Mouse (Mus musculus) embryonic stem cell, embryonic (primary cell): Measurements from ENCODE around the gene Cchcr1.

ENCODE experiments used
- CTCF ChIA-PET, 4 experiments: fragments of 300-600 bp in 2 of 4; fragments of 350-600 bp in 2 of 4; sonication (Branson Sonifier 250); formaldehyde crosslinking; loops; one replicate each; lab custom pipeline; 2022; ENCODE audit warnings: inconsistent platforms in 2 of 4; lab: Charles Lee
- POLR2A ChIA-PET, 4 experiments: fragments of 300-600 bp in 2 of 4; fragments of 350-600 bp in 2 of 4; sonication (Branson Sonifier 250); formaldehyde crosslinking; loops; one replicate each; lab custom pipeline; 2022; ENCODE audit warnings: antibody characterized with exemption in 4 of 4, inconsistent platforms in 1 of 4; lab: Charles Lee

Cchcr1 gene

GRCm38 (mm10) chr17:35554761-35555397, 38.0 kb downstream of the Cchcr1 start:
- ChIA-PET CTCF (interaction anchor here (0.7 to 7.4 kb wide), 20 partner anchors 10 to 135 kb away, joined by 3 to 84 read pairs (median 3); partner anchors contain the start of genes Cchcr1 (in 1 of the 4), Psors1c2 (in 1 of the 4) and Tcf19 (in 1 of the 4)), POLR2A (interaction anchor here in 2 of 4 experiments (0.6 to 1.8 kb wide), 16 partner anchors 9 to 144 kb away, joined by 3 to 8 read pairs (median 3); partner anchors contain the start of genes 2300002M23Rik (in 1 of the 2), Pou5f1 (in 1 of the 2) and Psors1c2 (in 1 of the 2))

DNA sequence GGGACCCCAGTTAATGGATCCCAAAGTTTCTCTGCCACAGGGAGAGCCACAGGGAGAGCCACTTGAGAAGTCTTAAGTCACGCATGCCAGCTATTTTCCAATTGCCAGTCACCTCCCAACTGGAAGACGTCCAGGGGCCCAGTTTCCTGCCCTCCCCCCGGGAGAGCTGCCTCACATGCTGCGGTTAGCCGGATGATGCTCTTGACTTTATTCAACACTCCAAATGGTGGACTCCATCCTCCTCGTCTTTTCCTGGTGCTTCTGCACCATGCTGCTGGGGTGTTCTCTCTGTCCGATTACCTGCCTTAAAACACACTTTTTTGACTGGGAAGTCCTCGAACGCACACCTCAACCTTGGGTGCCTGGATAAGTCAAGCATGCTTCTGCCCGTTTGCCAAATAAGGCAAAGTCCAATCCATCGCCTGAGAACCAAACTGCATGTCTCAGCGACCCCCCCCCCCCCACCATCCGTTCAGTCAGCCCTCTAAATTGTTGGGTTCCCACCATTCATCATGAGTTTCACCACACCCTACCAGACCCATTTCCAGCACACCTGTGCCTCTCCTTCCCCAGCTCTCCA, 39.4 kb downstream of the Cchcr1 start:
- POLR2A ChIA-PET = interaction anchor here in 2 of 4 experiments (0.8 to 1.8 kb wide), 8 partner anchors 9 to 80 kb away, joined by 3 to 9 read pairs (median 3); partner anchors contain the start of gene Cchcr1 (in 1 of the 2)
- CTCF ChIA-PET = interaction anchor here (0.7 to 7.4 kb wide), 16 partner anchors 8 to 181 kb away, joined by 3 to 84 read pairs (median 4); no protein-coding TSS in a partner anchor

GRCm38 (mm10) chr17:35556812-35557211, 39.9 kb downstream of the Cchcr1 start:
- POLR2A ChIA-PET = interaction anchor here in 2 of 4 experiments (0.8 to 2.3 kb wide), 4 partner anchors 12 to 22 kb away, joined by 3 to 9 read pairs (median 4); no protein-coding TSS in a partner anchor
- CTCF ChIA-PET = interaction anchor here (0.7 to 7.4 kb wide), 17 partner anchors 8 to 181 kb away, joined by 3 to 84 read pairs (median 5); no protein-coding TSS in a partner anchor

- ChIA-PET POLR2A (interaction anchor here in 3 of 4 experiments (0.8 to 2.8 kb wide), 6 partner anchors 8 to 67 kb away, joined by 3 to 17 read pairs (median 7); no protein-coding TSS in a partner anchor), CTCF (interaction anchor here in 3 of 4 experiments (0.7 to 7.4 kb wide), 19 partner anchors 8 to 283 kb away, joined by 3 to 84 read pairs (median 5); partner anchors contain the start of gene Psors1c2 (in 1 of the 3))
Measured at GRCm38 (mm10) chr17:35557351-35557750, 40.5 kb downstream of the Cchcr1 start.

DNA sequence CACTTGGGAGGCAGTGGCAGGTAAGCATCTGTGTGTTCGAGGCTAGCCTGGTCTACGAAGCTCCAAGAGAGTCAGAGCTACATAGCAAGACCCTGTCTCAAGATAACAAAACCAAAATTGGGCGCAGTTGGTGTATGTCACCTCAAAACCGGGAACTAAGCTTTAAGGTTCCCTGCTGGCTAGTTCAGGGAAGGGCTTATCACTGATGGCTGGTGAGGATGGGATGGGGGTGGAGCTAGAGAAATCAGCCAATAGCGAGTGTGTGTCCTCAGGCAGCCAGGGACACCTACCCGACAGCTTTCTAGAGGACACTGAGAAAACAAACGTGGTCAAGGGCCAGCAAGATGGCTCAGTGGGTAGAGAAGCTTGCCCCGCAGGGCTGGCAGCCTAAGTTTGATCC, 41.3 kb downstream of the Cchcr1 start:
- ChIA-PET POLR2A (interaction anchor here (0.6 to 2.8 kb wide), 22 partner anchors 8 to 606 kb away, joined by 3 to 17 read pairs (median 4); partner anchors contain the start of gene 2300002M23Rik (in 1 of the 4)), CTCF (interaction anchor here (0.5 to 7.4 kb wide), 48 partner anchors 8 to 315 kb away, joined by 3 to 84 read pairs (median 5); partner anchors contain the start of gene Psors1c2 (in 1 of the 4))

DNA sequence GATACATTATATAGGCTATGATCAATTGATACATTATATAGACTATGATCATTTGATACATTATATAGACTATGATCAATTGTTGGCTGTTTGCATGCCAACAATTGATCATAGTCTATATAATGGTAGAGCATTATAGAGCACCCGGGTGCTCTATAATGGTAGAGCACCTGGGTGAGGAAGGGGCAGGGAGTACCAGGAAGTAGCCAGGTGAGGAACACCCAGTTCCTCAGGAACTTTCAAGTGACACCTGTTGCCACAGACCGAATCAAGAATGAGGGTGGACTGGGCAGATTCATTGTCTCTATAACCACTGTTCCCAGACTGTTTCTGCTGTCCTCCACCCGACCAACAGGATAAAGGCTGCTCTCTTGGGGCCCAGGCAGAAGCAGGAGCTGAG, 50.2 kb downstream of the Cchcr1 start, which contains the start of gene 2300002M23Rik:
Gene 2300002M23Rik, plus strand, starts transcription at position 301 of the 400 bp plus-strand sequence.
- POLR2A ChIA-PET = interaction anchor here in 2 of 4 experiments (0.6 to 1.7 kb wide), 5 partner anchors 9 to 48 kb away, joined by 3 to 4 read pairs (median 4); no protein-coding TSS in a partner anchor
- CTCF ChIA-PET = interaction anchor here in 2 of 4 experiments (0.5 to 1.2 kb wide), 2 partner anchors 33 to 250 kb away, joined by 3 to 4 read pairs; no protein-coding TSS in a partner anchor

- CTCF ChIA-PET = interaction anchor here in 2 of 4 experiments (0.6 to 2.4 kb wide), 5 partner anchors 9 to 128 kb away, joined by 3 to 7 read pairs (median 4); partner anchors contain the start of gene Cdsn (in 1 of the 2)
Measured at GRCm38 (mm10) chr17:35567767-35568166, 50.9 kb downstream of the Cchcr1 start.

DNA sequence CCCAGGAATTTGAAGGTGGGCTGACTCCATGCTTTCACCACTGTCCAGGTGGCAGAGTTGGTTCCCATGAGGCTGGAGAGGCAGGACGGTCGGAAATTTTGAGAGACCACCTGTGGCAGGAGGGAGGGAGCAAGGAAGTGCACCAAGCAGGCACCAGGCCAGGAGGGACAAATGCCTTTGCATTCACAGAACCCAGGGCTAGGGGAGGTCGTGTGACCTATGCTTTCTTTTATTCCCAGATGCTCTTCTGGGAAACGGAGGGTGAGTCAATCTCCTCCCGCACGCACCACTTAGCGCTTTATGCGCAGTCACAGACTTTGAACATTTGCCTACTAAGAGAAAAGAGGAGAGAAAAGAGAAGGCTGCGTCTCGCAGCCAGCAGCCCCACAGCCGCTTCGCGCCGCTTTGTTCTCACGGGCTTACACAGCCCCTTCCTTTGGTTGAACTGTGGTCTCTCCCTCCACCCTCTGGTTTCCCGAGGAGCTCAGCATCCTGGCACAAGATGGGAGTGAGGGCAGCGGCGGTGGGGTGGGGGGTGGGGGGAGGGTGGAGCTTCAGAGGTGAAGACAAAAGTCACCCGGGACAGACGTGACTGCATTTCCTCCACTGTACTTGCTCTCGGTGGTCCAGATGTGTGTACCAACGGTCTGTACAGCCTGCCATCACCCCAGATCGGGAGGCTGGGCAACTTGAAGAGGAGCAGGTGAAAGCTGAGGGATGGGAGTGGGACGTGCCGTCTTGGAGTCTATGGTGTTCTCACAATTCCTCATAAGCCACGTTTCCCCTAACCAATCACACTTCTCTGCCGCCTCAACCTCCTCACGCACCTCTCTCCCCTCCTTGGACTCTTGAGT, 52.4 kb downstream of the Cchcr1 start:
- ChIA-PET POLR2A (interaction anchor here in 3 of 4 experiments (0.6 to 2.6 kb wide), 16 partner anchors 11 to 195 kb away, joined by 3 to 8 read pairs (median 3); partner anchors contain the start of gene Psors1c2 (in 1 of the 3)), CTCF (interaction anchor here (0.6 to 4.0 kb wide), 25 partner anchors 9 to 254 kb away, joined by 3 to 19 read pairs (median 4); partner anchors contain the start of gene Flot1 (in 1 of the 4))

More at GRCm38 (mm10) chr17:35567767-35568166, 50.9 kb downstream of the Cchcr1 start:
- POLR2A ChIA-PET = interaction anchor here in 3 of 4 experiments (0.6 to 1.7 kb wide), 3 partner anchors 9 to 351 kb away, joined by 3 to 4 read pairs (median 4); no protein-coding TSS in a partner anchor

DNA sequence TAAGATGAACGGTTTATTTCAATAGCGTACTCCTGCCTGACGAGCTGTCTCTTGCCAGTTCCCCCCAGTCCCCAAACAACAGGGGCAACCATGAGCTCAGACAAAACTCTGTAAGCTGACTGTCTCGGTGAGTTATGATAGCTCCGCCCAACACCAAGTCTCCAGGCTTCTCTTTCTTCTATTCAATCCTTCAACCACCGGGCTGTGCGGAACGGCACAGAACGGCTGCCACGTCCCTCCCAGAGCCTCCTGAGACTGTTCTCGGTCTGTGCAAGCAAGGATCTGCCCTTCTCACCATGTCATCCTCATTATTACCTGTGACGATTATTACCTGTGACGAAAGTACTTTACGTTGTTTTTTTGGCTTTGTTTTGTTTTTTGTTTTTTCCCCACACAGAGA, 53.9 kb downstream of the Cchcr1 start:
- CTCF ChIA-PET = interaction anchor here (0.6 to 4.0 kb wide), 20 partner anchors 12 to 167 kb away, joined by 3 to 19 read pairs (median 4); partner anchors contain the start of gene Cdsn (in 1 of the 4)
- POLR2A ChIA-PET = interaction anchor here in 3 of 4 experiments (0.6 to 2.6 kb wide), 11 partner anchors 9 to 345 kb away, joined by 3 to 9 read pairs (median 4); partner anchors contain the start of gene Mrps18b (in 1 of the 3)

DNA sequence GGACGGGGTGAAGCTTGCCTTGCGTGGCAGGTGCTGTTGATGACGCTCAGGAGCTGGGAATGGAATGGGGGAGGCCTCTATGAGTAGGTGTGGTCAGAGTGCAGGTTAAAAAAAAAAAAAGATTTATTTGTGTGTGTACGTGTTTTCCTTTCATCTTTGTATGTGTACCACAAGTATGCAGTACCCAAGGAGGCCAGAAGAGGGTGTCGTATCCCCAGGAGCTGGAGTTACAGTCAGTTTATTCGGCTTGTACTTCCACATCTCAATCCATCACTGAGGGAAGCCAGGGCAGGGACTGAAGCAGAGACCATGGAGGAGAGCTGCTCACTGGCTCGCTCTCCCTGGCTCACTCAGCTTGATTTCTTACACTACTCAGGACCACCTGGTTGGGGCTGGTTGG, 54.6 kb downstream of the Cchcr1 start:
- ChIA-PET CTCF (interaction anchor here (0.5 to 4.0 kb wide), 20 partner anchors 8 to 168 kb away, joined by 3 to 19 read pairs (median 3); partner anchors contain the start of genes Cdsn (in 1 of the 4) and Sfta2 (in 1 of the 4)), POLR2A (interaction anchor here in 3 of 4 experiments (0.7 to 1.5 kb wide), 7 partner anchors 10 to 242 kb away, joined by 3 to 7 read pairs (median 4); no protein-coding TSS in a partner anchor)

- POLR2A ChIA-PET = interaction anchor here in 2 of 4 experiments (0.7 to 2.6 kb wide), 11 partner anchors 13 to 127 kb away, joined by 3 to 7 read pairs (median 6); partner anchors contain the start of genes Ddr1 (in 1 of the 2) and Sfta2 (in 1 of the 2)
- CTCF ChIA-PET = interaction anchor here (0.6 to 2.1 kb wide), 46 partner anchors 9 to 296 kb away, joined by 3 to 16 read pairs (median 4); partner anchors contain the start of gene Vars2 (in 1 of the 4)
Measured at GRCm38 (mm10) chr17:35578211-35578610, 61.3 kb downstream of the Cchcr1 start.
